Mouse (Mus musculus): ENCODE results near the gene Sbno2.
"Not testable (repeated sequence)": the region's sequence is repeated elsewhere in the genome, so short reads cannot be mapped to it uniquely, and the experiment has no call there.

Gene Sbno2

GRCm38 (mm10) chr10:80056976-80057682 lies 48.2 kb downstream of the Sbno2 start:
- DNase-seq (ENCODE audit: low spot score), result no peak

- DNase-seq (ENCODE audit: low spot score), result no peak
These were observed 48.9 kb downstream of the Sbno2 start for GRCm38 (mm10) chr10:80056506-80056905.

DNA sequence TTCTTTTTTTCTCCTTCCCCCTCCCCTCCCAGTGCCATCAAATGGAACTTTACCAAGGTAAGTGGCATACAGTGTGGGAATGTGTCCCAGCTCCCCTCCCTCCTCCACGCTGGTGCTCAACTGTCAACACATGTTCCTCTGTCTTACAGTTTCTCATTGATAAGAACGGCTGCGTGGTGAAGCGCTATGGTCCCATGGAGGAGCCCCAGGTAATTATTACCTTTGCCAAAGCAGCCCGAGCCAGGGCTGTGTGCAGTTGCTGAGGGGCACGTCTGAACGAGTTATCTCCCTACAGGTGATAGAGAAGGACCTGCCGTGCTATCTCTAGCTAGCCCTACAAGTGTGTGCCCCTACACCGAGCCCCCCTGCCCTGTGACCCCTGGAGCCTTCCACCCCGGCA lies 49.5 kb downstream of the Sbno2 start:
- no peak for DNase-seq (ENCODE audit: low spot score)

GRCm38 (mm10) chr10:80055364-80055763 lies 50.0 kb downstream of the Sbno2 start:
- no peak for DNase-seq (ENCODE audit: low spot score)

- DNase-seq (ENCODE audit: low spot score), result not testable (repeated sequence)
These were observed 50.5 kb downstream of the Sbno2 start for GRCm38 (mm10) chr10:80054911-80055310.

GRCm38 (mm10) chr10:80053831-80054815 lies 51.2 kb downstream of the Sbno2 start:
- DNase-seq (ENCODE audit: low spot score), result no peak

GRCm38 (mm10) chr10:80053259-80053780 lies 52.1 kb downstream of the Sbno2 start:
- DNase-seq (ENCODE audit: low spot score), result peak; percentile 98

DNA sequence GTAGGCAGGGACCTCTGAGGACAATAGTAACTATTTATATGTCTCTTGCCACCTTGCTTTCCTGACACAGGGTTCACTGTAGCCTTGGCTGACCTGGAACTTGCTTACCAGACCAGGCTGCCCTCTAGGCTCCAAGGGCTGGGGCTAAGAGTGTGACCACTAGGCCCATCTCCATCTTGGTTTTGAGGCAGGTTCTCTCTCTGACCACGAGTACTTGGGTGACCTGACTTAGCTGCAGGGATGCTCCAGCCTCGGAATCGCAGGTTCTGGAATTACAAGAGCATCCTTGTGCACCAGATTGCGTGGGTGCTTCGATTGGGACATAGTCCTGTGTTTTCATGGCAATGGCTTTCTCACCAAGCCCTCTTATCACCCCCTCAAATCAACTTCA lies 53.0 kb downstream of the Sbno2 start:
- DNase-seq (ENCODE audit: low spot score), result no peak

DNA sequence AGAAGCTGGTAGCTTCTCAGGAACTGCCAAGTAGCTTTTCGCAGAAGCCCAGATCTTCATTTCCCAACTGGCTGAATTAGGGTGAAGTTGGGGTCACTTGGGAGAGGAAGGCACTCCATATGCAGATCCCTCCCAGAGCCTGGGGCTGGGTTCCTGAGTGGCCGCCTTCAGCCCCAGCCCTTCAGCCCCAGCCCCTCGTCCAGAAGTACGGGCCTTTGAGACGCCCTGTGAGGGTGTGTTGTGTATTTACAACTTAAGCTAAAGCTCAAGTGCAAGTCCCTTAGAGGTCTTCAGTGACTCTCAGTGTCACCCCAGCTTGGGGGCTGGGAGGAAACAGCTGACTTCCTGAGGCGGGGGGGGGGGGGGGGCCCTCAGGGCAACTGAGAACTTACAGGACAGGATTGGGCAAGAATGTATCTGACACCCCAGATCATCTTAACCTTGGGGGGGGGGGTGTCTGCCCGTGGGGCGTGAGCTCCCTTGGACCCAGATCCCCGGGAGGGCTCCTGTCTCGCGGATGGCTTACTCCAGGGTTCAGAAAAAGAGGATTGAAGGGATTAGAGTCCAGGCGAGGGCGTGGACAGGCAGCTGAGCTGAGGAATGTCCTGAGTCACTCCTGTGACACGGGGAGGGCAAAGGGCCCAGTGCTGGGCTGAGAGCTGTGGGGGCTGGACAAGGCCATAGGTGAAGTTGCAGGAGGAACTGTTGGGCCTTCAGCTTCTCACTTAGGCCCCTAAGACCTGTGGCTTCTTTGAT lies 53.6 kb downstream of the Sbno2 start:
- DNase-seq (ENCODE audit: low spot score), result no peak

DNA sequence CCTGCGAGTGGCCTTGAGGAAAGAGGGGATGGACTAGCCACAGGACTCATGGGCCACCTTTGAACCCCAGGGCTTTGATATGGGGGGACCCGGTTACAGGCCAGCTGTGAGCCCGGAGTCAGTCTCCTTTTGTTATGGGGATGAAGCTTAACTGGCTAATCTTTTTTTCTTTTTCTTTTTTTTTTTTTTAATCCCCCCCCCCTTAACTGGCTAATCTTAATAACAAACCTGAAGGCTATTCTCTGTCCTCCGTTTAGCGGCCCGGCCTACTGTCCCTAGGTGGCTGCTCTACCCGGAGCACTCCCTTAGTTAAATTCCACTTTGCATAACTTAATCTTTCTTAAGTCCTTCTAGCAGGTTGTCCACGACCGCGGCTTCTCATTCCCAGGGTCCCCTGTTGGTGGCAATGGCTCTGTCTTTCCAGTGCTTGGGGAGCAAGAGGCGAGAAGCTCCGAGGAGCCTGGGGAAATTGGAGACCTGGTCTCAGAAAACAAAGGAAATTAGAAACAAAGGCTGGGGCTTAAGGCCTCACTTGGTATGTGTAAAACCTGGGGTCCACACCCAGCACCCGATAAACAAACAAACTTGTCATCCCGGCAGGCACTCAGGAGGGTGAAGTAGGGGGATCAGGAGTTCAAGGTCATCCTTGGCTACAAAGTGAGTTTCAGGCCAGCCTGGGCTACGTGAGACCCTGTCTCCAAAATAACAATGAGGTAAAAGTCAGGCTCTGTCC lies 54.3 kb downstream of the Sbno2 start:
- DNase-seq (ENCODE audit: low spot score), result no peak

GRCm38 (mm10) chr10:80050244-80050643 lies 55.1 kb downstream of the Sbno2 start:
- DNase-seq (ENCODE audit: low spot score), result no peak

DNA sequence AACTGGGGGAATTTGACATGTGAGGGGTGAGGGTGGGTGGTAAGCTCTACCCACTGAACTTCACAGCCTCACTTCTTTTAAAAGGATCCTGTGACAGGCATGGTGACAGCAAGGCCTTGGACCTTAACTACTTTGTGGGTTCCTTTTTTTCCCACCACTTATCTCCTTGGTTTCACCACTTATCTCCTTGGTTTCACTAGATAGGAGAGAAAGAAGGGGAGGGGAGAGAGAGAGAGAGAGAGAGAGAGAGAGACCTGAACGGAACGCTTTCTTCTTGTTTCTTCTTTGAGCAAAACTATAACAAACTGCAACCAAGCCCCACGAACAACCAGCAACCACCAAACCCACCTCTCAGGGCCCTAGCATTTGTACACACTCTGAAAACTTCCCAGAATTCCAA lies 56.5 kb downstream of the Sbno2 start:
- no peak for DNase-seq (ENCODE audit: low spot score)

GRCm38 (mm10) chr10:80048396-80048795 lies 57.0 kb downstream of the Sbno2 start:
- DNase-seq (ENCODE audit: low spot score), result no peak

GRCm38 (mm10) chr10:80047041-80047565 lies 58.3 kb downstream of the Sbno2 start, which contains the start of gene Gpx4:
Gene Gpx4, plus strand, starts transcription at chr10:80047166.
- no peak for DNase-seq (ENCODE audit: low spot score)

DNA sequence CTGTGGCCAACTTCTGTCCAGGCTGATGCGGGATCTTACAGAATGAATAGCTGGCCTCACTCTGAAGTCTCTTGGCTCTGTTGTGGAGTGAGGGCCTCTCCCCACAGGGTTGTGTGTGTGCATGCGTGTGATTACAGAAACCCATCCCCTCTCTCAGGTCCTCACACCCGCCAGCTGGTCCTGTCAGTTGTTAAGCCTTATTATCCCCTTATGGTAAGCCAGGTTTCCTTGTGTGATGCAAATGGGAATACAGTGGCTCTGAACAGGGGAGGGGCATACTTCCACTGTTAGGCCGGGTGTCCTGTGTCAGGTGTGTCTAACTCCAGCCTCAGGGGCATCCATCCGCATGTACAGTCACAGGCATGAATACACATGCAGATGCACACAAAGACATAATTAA lies 59.6 kb downstream of the Sbno2 start:
- no peak for DNase-seq (ENCODE audit: low spot score)

DNA sequence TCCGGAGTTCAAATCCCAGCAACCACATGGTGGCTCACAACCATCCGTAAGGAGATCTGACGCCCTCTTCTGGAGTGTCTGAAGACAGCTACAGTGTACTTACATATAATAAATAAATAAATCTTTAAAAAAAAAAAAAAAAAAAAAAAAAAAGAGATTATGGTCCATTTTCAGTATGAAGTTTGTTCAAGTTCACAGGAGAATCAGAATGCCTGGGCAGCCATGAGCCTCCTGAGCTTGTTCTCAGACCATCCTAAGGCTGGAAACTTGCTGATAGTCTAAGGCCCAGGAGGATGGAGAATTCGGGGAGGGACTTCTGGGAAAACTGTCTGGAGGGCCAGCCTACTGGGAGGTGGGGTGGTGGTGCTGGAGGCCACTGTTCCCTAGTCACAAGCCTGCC lies 60.0 kb downstream of the Sbno2 start:
- DNase-seq (ENCODE audit: low spot score), result not testable (repeated sequence)

GRCm38 (mm10) chr10:80044087-80044486 lies 61.3 kb downstream of the Sbno2 start:
- DNase-seq (ENCODE audit: low spot score), result no peak

- not testable (repeated sequence) for DNase-seq (ENCODE audit: low spot score)
These were observed 63.8 kb downstream of the Sbno2 start for GRCm38 (mm10) chr10:80041409-80042060.

GRCm38 (mm10) chr10:80039559-80039979 lies 65.8 kb downstream of the Sbno2 start, which contains the start of gene Polr2e:
Gene Polr2e, minus strand, starts transcription at chr10:80039795.
- DNase-seq (ENCODE audit: low spot score), result peak; percentile 79

- no peak for DNase-seq (ENCODE audit: low spot score)
These were observed 68.5 kb downstream of the Sbno2 start for GRCm38 (mm10) chr10:80036832-80037231.

All from urinary bladder, postnatal 10 days (tissue).